Mouse (Mus musculus): ENCODE data around the gene Gm17374.

DNA sequence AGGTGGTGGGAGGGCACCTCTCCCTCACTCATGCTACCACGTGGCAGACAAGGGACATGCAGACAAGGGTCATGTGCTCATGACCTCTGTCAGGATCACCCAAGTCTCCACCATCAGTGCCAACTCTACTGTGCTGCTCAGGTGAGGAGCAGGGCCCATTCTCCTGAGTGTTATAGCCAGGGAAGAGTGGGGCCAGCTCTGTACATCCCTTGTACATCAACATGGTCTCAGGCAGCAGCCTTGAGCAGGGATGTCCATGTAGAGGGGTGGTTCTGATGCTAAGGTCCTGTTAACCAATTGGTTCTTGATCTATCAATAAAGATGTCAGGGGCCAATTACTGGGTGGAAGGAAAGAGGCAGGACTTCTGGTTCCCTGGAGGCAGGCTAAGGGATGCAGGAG lies 42.9 kb upstream of the Gm17374 start:
- TF ChIP-seq CTCF (IDR thresholded peaks at IDR 0.05; ENCODE audit: low read depth, low read length) (no peak), POLR2A (IDR thresholded peaks at IDR 0.05; ENCODE audit: extremely low read depth, insufficient read depth, low read length) (no peak)
